Mouse (Mus musculus) monocyte, adult 59 days (primary cell): ENCODE measurements around the gene Tnfaip3. TPM values are rescaled to one million over a fixed set of nuclear protein-coding genes. Genes with fewer than 3 reads are reported as not detected.

Source experiments
- total RNA-seq, 2 experiments: library from RNA; stranded (reverse); gene quantifications; one replicate each; pipeline ENCODE4 v1.2.4; 2023

Tnfaip3 gene
- 100 to 1,000 TPM; 869 to 999 TPM for total RNA-seq

DNA sequence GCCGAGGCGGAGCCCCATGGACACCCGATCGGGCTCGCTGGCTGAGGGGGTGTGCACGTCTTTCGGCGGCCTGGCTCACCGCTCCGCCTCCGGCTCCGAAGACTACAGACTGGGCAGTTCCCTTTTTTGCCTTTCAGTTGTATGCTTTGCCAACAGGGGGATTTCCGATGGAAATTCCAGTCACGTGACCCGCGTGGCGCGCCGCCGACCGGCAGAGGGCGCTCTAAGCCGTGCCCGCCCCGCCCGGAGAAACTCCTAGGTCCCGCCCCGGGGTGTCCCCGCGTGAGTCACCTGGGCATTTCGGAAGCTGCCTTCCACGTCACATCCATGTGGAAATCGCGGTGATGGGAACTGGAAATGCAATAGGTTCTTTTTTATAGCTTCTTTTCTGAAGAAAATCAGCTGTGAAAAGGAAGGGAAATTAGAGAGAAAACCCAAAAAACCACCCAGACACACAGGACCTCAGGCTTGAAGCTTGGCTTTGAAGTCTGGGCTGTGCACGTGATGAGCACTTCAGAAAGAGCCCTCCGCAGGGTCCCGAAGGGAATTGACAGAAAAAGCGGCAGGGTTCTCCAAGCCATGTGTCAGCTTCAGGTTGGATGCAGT lies at the start of gene Tnfaip3:
Gene Tnfaip3 (minus strand): TSS at position 401 of the 606 bp plus-strand sequence.

Other genes starting within 250 kb of the Tnfaip3 start
- gene Gm4922, start 228.9 kb downstream of the Tnfaip3 start, total RNA-seq = not detected
- gene Perp, start 170.6 kb downstream of the Tnfaip3 start, total RNA-seq = not detected